Mouse (Mus musculus) heart, embryonic 12.5 days (tissue): ENCODE results near the gene Pdzrn3. TPM values are rescaled to one million over a fixed set of nuclear protein-coding genes. Genes with fewer than 3 reads are reported as not detected.
A peak's percentile ranks its signal among the peaks of the same experiment; 100 is the strongest.

Source experiments
- ATAC-seq: fragments of 200-750 bp; cut with Nextera tagmentation; 2 replicates; pipeline ENCODE4 v1.8.0; 2017; ENCODE audit warnings: moderate TSS enrichment, moderate library complexity; ENCODE audit not compliant: insufficient number of reproducible peaks, low FRiP score
- H3K27ac ChIP-seq: fragments of 300-500 bp; sonication (generic); 2 replicates; pipeline ENCODE4 v1.5.1; 2016; ENCODE audit warnings: mild to moderate bottlenecking, moderate library complexity; ENCODE audit not compliant: poor library complexity, severe bottlenecking
- H3K27me3 ChIP-seq: fragments of 300-500 bp; sonication (generic); replicated peaks from 2 replicates; pipeline ENCODE4 v1.6.1; 2016; ENCODE audit warnings: mild to moderate bottlenecking, moderate library complexity
- H3K36me3 ChIP-seq: fragments of 300-500 bp; sonication (generic); 2 replicates; pipeline ENCODE4 v1.6.1; 2016; ENCODE audit warnings: mild to moderate bottlenecking, moderate library complexity
- H3K4me1 ChIP-seq: fragments of 300-500 bp; sonication (generic); replicated peaks from 2 replicates; pipeline ENCODE4 v1.6.1; 2016; ENCODE audit warnings: mild to moderate bottlenecking
- H3K4me2 ChIP-seq: fragments of 300-500 bp; sonication (generic); 2 replicates; pipeline ENCODE4 v1.6.1; 2016; ENCODE audit warnings: mild to moderate bottlenecking, moderate library complexity
- H3K4me3 ChIP-seq: fragments of 300-500 bp; sonication (generic); 2 replicates; pipeline ENCODE4 v1.5.1; 2016; ENCODE audit warnings: mild to moderate bottlenecking
- H3K9ac ChIP-seq: fragments of 300-500 bp; sonication (generic); 2 replicates; pipeline ENCODE4 v1.6.1; 2016; ENCODE audit warnings: mild to moderate bottlenecking, moderate library complexity
- H3K9me3 ChIP-seq: fragments of 300-500 bp; sonication (generic); replicated peaks from 2 replicates; pipeline ENCODE4 v1.6.1; 2016; ENCODE audit warnings: mild to moderate bottlenecking, moderate library complexity
- WGBS: fragments of 180-500 bp; shearing (Covaris S2); methylation state at CpG from one replicate; pipeline ENCODE4 v1.1.7; 2016; 5-methylcytosine and 5-hydroxymethylcytosine counted together
- polyA plus RNA-seq: library from polyadenylated mRNA; unstranded; fragments of >200 nt; fragmentation: Nextera tagmentation; extraction: Ambion mirVana; gene quantifications from 2 replicates; pipeline ENCODE4 v1.2.1, GENCODE M21; 2016

Gene Pdzrn3
- polyA plus RNA-seq, 1 experiment from 2014 or later = 14.0 TPM

GRCm38 (mm10) chr6:101385490-101385889 is 7.8 kb upstream of the Pdzrn3 start:
- H3K4me1 ChIP-seq = peaks cover 8% of the 10 kb centered on the region
- ATAC-seq = no peak
- WGBS = 75% methylated on average over 7 of the region's 7 CpGs
- H3K36me3 ChIP-seq = no peaks in the 10 kb centered on the region
- H3K4me3 ChIP-seq = no peak overlapping the region
- no peaks in the 10 kb centered on the region for H3K9me3 ChIP-seq
- H3K4me2 ChIP-seq = no peak overlapping the region
- H3K27ac ChIP-seq = no peak overlapping the region
- no peak overlapping the region for H3K9ac ChIP-seq
- no peaks in the 10 kb centered on the region for H3K27me3 ChIP-seq

- Histone ChIP-seq H3K4me3 (no peak overlapping the region), H3K27me3 (no peaks in the 10 kb centered on the region), H3K9me3 (no peaks in the 10 kb centered on the region), H3K4me1 (peaks cover 8% of the 10 kb centered on the region), H3K4me2 (no peak overlapping the region), H3K36me3 (no peaks in the 10 kb centered on the region), H3K27ac (no peak overlapping the region), H3K9ac (no peak overlapping the region)
- no peak for ATAC-seq
- WGBS = 80% methylated on average over 7 of the region's 7 CpGs
These were observed 7.3 kb upstream of the Pdzrn3 start for GRCm38 (mm10) chr6:101384958-101385357.

- Histone ChIP-seq H3K9ac (no peak overlapping the region), H3K9me3 (no peaks in the 10 kb centered on the region), H3K36me3 (no peaks in the 10 kb centered on the region), H3K27me3 (no peaks in the 10 kb centered on the region), H3K4me2 (no peak overlapping the region), H3K4me1 (peaks cover 8% of the 10 kb centered on the region), H3K27ac (no peak overlapping the region), H3K4me3 (no peak overlapping the region)
- WGBS = 78% methylated on average over 6 of the region's 6 CpGs
- ATAC-seq = no peak
These were observed 6.8 kb upstream of the Pdzrn3 start for GRCm38 (mm10) chr6:101384476-101384875.

- H3K4me3 ChIP-seq = no peak overlapping the region
- no peak overlapping the region for H3K27ac ChIP-seq
- no peak overlapping the region for H3K4me2 ChIP-seq
- H3K9ac ChIP-seq = no peak overlapping the region
- H3K9me3 ChIP-seq = no peaks in the 10 kb centered on the region
- no peaks in the 10 kb centered on the region for H3K36me3 ChIP-seq
- 78% methylated on average over 4 of the region's 4 CpGs for WGBS
- H3K4me1 ChIP-seq = peaks cover 8% of the 10 kb centered on the region
- no peaks in the 10 kb centered on the region for H3K27me3 ChIP-seq
- no peak for ATAC-seq
These were observed 5.2 kb upstream of the Pdzrn3 start for GRCm38 (mm10) chr6:101382891-101383290.

- peaks cover 8% of the 10 kb centered on the region for H3K4me1 ChIP-seq
- H3K27me3 ChIP-seq = no peaks in the 10 kb centered on the region
- H3K27ac ChIP-seq = no peak overlapping the region
- H3K36me3 ChIP-seq = no peaks in the 10 kb centered on the region
- no peak for ATAC-seq
- H3K9ac ChIP-seq = no peak overlapping the region
- no peaks in the 10 kb centered on the region for H3K9me3 ChIP-seq
- H3K4me3 ChIP-seq = no peak overlapping the region
- H3K4me2 ChIP-seq = no peak overlapping the region
- 61% methylated on average over 3 of the region's 3 CpGs for WGBS
These were observed 1.8 kb upstream of the Pdzrn3 start for GRCm38 (mm10) chr6:101379546-101379945.

GRCm38 (mm10) chr6:101377935-101378609 is 375 bp upstream of the Pdzrn3 start:
- Histone ChIP-seq H3K4me2 (peak overlapping the region; percentile 93), H3K9me3 (no peaks in the 10 kb centered on the region), H3K9ac (peak overlapping the region; percentile 88), H3K27me3 (no peaks in the 10 kb centered on the region), H3K36me3 (peaks cover 3% of the 10 kb centered on the region; the same call in 1 of the 2 replicates), H3K4me3 (peak overlapping the region; percentile 78), H3K4me1 (peaks cover 20% of the 10 kb centered on the region), H3K27ac (peak overlapping the region; percentile 94)
- peak; percentile 87 for ATAC-seq
- WGBS = under 1% methylated on average over 25 of the region's 29 CpGs

- peaks cover 26% of the 10 kb centered on the region for H3K4me1 ChIP-seq
- peak overlapping the region; percentile 78 for H3K4me3 ChIP-seq
- ATAC-seq = no peak
- H3K9ac ChIP-seq = peak overlapping the region; percentile 88
- peak overlapping the region; percentile 93 for H3K4me2 ChIP-seq
- H3K9me3 ChIP-seq = no peaks in the 10 kb centered on the region
- peak overlapping the region; percentile 94 for H3K27ac ChIP-seq
- H3K27me3 ChIP-seq = no peaks in the 10 kb centered on the region
- 3% methylated on average over 10 of the region's 10 CpGs for WGBS
- peaks cover 9% of the 10 kb centered on the region for H3K36me3 ChIP-seq
These were observed 1.1 kb downstream of the Pdzrn3 start for GRCm38 (mm10) chr6:101376511-101377166.

- Histone ChIP-seq H3K4me3 (peak overlapping the region; percentile 78), H3K27me3 (no peaks in the 10 kb centered on the region), H3K4me2 (peak overlapping the region; percentile 93), H3K36me3 (peaks cover 9% of the 10 kb centered on the region), H3K4me1 (peaks cover 30% of the 10 kb centered on the region), H3K9me3 (no peaks in the 10 kb centered on the region), H3K27ac (peak overlapping the region; percentile 94), H3K9ac (peak overlapping the region; percentile 88)
- 29% methylated on average over 10 of the region's 10 CpGs for WGBS
- no peak for ATAC-seq
These were observed 1.6 kb downstream of the Pdzrn3 start for GRCm38 (mm10) chr6:101376049-101376448.

GRCm38 (mm10) chr6:101374721-101375120 is 3.0 kb downstream of the Pdzrn3 start:
- 10% methylated on average over 7 of the region's 7 CpGs for WGBS
- Histone ChIP-seq H3K4me3 (peak overlapping the region; percentile 78), H3K36me3 (peaks cover 9% of the 10 kb centered on the region), H3K9me3 (no peaks in the 10 kb centered on the region), H3K27me3 (no peaks in the 10 kb centered on the region), H3K4me1 (peaks cover 33% of the 10 kb centered on the region), H3K4me2 (peak overlapping the region; percentile 93), H3K27ac (peak overlapping the region; percentile 85), H3K9ac (peak overlapping the region; percentile 88)
- no peak for ATAC-seq

- no peak overlapping the region for H3K9ac ChIP-seq
- H3K36me3 ChIP-seq = peaks cover 9% of the 10 kb centered on the region
- ATAC-seq = no peak
- peak overlapping the region; percentile 78; the same call in 1 of the 2 replicates for H3K4me3 ChIP-seq
- no peaks in the 10 kb centered on the region for H3K9me3 ChIP-seq
- 30% methylated on average over 1 of the region's 1 CpGs for WGBS
- peak overlapping the region; percentile 85 for H3K27ac ChIP-seq
- peak overlapping the region; percentile 93 for H3K4me2 ChIP-seq
- H3K27me3 ChIP-seq = no peaks in the 10 kb centered on the region
- H3K4me1 ChIP-seq = peaks cover 37% of the 10 kb centered on the region
These were observed 3.5 kb downstream of the Pdzrn3 start for GRCm38 (mm10) chr6:101374186-101374585.

GRCm38 (mm10) chr6:101372982-101373381 is 4.7 kb downstream of the Pdzrn3 start:
- no peak for ATAC-seq
- WGBS = 82% methylated on average over 5 of the region's 5 CpGs
- Histone ChIP-seq H3K4me3 (no peak overlapping the region), H3K27ac (no peak overlapping the region), H3K9me3 (no peaks in the 10 kb centered on the region), H3K4me1 (peaks cover 46% of the 10 kb centered on the region), H3K36me3 (peaks cover 9% of the 10 kb centered on the region), H3K27me3 (no peaks in the 10 kb centered on the region), H3K4me2 (no peak overlapping the region), H3K9ac (no peak overlapping the region)
